Mouse (Mus musculus) myocyte (in vitro differentiated cells): Measurements from ENCODE around the gene Tmem62. TPM values are rescaled to one million over a fixed set of nuclear protein-coding genes. Genes with fewer than 3 reads are reported as not detected.

Experiments used
- H3K27me3 ChIP-seq: one replicate; pipeline ENCODE4 v1.6.1; 2011; ENCODE audit not compliant: control insufficient read depth, insufficient read depth, insufficient read length
- H3K36me3 ChIP-seq: one replicate; pipeline ENCODE4 v1.6.1; 2011; ENCODE audit not compliant: control insufficient read depth, insufficient read depth
- H3K4me2 ChIP-seq: one replicate; pipeline ENCODE4 v1.6.1; 2011; ENCODE audit warnings: low read depth, control low read depth
- H3K4me3 ChIP-seq: one replicate; pipeline ENCODE4 v1.5.1; 2011; ENCODE audit warnings: mild to moderate bottlenecking, control low read depth, moderate library complexity
- H3K79me2 ChIP-seq: one replicate; pipeline ENCODE4 v1.6.1; 2011; ENCODE audit not compliant: control insufficient read depth, insufficient read depth
- H3ac ChIP-seq: one replicate; pipeline ENCODE4 v1.6.1; 2011; ENCODE audit not compliant: control insufficient read depth, insufficient read length
- CEBPB ChIP-seq: IDR thresholded peaks from 2 replicates; pipeline ENCODE4 v1.6.1; 2011; ENCODE audit warnings: mild to moderate bottlenecking, moderate library complexity; ENCODE audit not compliant: poor library complexity, insufficient read depth, severe bottlenecking
- E2F4 ChIP-seq: IDR thresholded peaks from one replicate; pipeline ENCODE4 v1.6.1; 2011; ENCODE audit warnings: mild to moderate bottlenecking, control low read depth, moderate library complexity; ENCODE audit not compliant: insufficient read depth
- MAX ChIP-seq: IDR thresholded peaks from one replicate; pipeline ENCODE4 v1.6.1; 2011; ENCODE audit warnings: low read depth, mild to moderate bottlenecking, control low read depth
- MYOD1 ChIP-seq, 3 experiments: IDR thresholded peaks; one replicate each; pipeline ENCODE4 v1.6.1; 2011; ENCODE audit warnings: control low read depth in 2 of 3, low read depth in 2 of 3, mild to moderate bottlenecking in 2 of 3, moderate library complexity in 1 of 3; ENCODE audit not compliant: insufficient read length in 2 of 3, control insufficient read depth in 1 of 3
- MYOG ChIP-seq, 3 experiments: IDR thresholded peaks; one replicate each; pipeline ENCODE4 v1.6.1; 2011; ENCODE audit warnings: control low read depth in 2 of 3, low read depth in 2 of 3, mild to moderate bottlenecking in 2 of 3; ENCODE audit not compliant: insufficient read length in 2 of 3, control insufficient read depth in 1 of 3, insufficient read depth in 1 of 3
- POLR2A ChIP-seq: IDR thresholded peaks from one replicate; pipeline ENCODE4 v1.6.1; 2011; ENCODE audit warnings: low read depth, mild to moderate bottlenecking, control low read depth, moderate library complexity; ENCODE audit not compliant: insufficient read length
- POLR2AphosphoS2 ChIP-seq: IDR thresholded peaks from one replicate; pipeline ENCODE4 v1.6.1; 2011; ENCODE audit warnings: low read depth, control low read depth; ENCODE audit not compliant: insufficient read length
- REST ChIP-seq: IDR thresholded peaks from one replicate; pipeline ENCODE4 v1.6.1; 2011; ENCODE audit warnings: mild to moderate bottlenecking, control low read depth, moderate library complexity; ENCODE audit not compliant: insufficient read depth, insufficient read length
- SRF ChIP-seq: IDR thresholded peaks from one replicate; pipeline ENCODE4 v1.6.1; 2011; ENCODE audit warnings: low read depth; ENCODE audit not compliant: control insufficient read depth, insufficient read length
- TCF12 ChIP-seq: IDR thresholded peaks from one replicate; pipeline ENCODE4 v1.6.1; 2011; ENCODE audit warnings: mild to moderate bottlenecking, control low read depth; ENCODE audit not compliant: poor library complexity, insufficient read depth, severe bottlenecking
- TCF3 ChIP-seq: IDR thresholded peaks from one replicate; pipeline ENCODE4 v1.6.1; 2011; ENCODE audit warnings: low read depth, control low read depth; ENCODE audit not compliant: insufficient read length
- USF1 ChIP-seq: IDR thresholded peaks from one replicate; pipeline ENCODE4 v1.6.1; 2011; ENCODE audit warnings: low read depth, mild to moderate bottlenecking, control low read depth, moderate library complexity
- polyA plus RNA-seq: library from polyadenylated mRNA; unstranded; fragments of >200 nt; fragmentation: generic; extraction: Trizol; gene quantifications from one replicate; pipeline ENCODE4 v1.2.1, GENCODE M21; 2012; ENCODE audit warnings: missing spikeins

Gene Tmem62
- polyA plus RNA-seq, 1 experiment = 11.3 TPM

DNA sequence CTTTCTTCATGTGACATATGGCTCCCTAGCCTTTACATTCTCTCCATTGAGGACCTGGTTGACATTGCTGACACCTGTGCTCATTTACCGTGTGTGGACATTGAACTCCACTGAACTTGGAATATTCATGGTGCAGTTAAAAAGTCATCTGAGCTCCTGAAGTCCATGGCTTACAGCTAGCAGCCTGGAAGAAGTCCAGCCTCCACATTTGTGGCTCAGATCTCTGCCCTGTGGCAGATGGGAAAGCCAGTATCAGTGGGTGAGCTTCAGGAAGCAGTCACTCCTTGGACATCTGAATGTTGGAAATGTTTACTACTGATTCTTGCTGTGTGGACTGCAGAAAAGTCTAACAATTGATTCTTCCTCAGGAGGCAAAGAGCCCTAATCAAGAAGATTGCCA, 30.2 kb downstream of the Tmem62 start:
- no peak overlapping the region for H3ac ChIP-seq
- H3K79me2 ChIP-seq = no peaks in the 10 kb centered on the region
- no peak overlapping the region for H3K4me3 ChIP-seq
- no peaks in the 10 kb centered on the region for H3K27me3 ChIP-seq
- TF ChIP-seq POLR2A (no peak), SRF (no peak), CEBPB (no peak), MAX (no peak), TCF3 (no peak)
- no peaks in the 10 kb centered on the region for H3K36me3 ChIP-seq
- no peak overlapping the region for H3K4me2 ChIP-seq

DNA sequence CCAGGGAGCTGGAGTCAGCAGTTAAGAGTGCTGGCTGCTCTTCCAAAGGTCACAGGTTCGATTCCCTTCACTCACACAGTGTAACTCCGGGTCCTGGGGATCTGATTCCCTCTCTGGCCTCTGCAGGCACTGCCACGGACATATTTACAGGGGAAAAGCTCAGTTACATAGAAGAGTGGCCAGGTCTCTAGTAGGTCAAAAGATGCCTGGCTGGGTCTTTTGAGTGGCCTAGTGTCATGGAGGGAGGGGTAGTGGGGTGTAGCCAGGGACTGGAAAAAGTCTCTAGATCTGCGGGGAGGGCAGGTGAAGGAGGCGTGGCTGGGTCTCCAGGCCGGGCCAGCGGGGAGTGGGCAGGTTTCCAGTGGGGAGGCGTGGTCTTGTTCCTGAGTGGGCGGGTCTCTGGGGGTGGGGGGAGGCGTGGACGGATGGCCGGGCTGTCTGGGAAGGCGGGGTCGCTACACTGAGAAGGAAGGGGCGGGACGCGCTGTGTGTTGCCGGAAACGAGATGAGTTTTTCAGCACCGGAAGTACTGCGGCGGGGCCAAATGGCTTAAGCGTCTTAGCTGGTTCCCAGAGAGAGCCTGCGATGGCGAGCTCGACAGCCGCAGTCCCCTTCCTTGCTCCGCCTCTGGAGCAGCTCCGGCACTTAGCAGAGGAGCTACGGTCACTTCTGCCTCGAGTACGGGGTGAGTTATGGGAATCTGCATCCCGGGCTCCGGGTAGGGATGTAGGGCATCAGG, 31.3 kb downstream of the Tmem62 start, which contains the start of gene Ccndbp1:
Ccndbp1 (plus strand) TSS at position 479 of the 739 bp plus-strand sequence.
- Histone ChIP-seq H3K27me3 (no peaks in the 10 kb centered on the region), H3ac (no peak within 1 kb of the TSS), H3K36me3 (no peaks in the 10 kb centered on the region), H3K79me2 (no peaks in the 10 kb centered on the region), H3K4me3 (peak within 1 kb of the TSS; percentile 74), H3K4me2 (peak within 1 kb of the TSS; percentile 93)
- TF ChIP-seq POLR2A = peak; percentile 60
- no peak for TF ChIP-seq POLR2AphosphoS2

DNA sequence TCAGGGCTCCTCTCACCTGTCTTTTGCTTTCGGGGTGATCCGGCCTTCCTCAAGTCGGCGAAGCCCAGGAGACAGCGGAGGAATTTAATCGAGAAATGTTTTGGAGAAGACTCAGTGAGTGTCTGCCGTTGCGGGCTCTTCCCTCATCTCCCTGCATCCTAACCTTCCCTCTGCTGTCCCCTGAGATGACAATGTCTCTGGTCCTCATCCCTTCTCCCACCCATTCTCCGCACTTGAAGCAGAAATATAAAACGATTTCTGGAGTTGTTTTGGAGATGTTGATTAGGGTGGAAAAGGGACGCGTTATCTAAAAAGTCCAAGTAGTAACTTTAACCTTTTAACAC, 31.8 kb downstream of the Tmem62 start:
- no peaks in the 10 kb centered on the region for H3K27me3 ChIP-seq
- H3ac ChIP-seq = no peak overlapping the region
- TF ChIP-seq REST = no peak
- H3K79me2 ChIP-seq = no peaks in the 10 kb centered on the region
- peak overlapping the region; percentile 93 for H3K4me2 ChIP-seq
- peak overlapping the region; percentile 74 for H3K4me3 ChIP-seq
- H3K36me3 ChIP-seq = peaks cover 5% of the 10 kb centered on the region

DNA sequence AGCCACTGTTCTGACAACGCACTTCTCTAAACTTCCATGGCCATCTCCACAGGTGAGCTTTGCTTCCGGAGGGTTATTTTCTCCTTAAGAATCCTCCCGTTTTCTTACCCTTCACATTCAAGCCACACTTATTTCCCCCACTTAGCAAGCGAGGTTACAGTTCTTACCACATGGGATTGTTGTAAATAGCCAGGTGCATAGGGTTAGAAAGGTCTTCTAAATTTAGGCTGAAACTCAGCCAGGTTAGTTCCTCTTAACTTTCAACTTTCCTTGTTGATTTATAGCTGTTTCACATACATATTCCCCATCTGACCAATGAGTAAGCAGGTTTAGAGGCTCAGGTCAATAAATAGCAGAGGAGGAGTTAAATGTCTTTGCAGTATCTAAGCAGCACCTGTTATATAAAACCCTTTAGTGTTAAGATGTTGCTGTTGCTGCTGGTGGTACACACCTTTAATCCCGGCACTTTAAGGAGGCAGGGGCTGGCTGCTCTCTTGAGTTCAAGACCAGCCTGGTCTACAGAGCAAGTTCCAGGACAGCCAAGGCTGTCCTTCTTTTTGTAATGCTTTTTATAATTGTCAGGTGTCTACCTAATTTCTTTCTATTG, 32.4 kb downstream of the Tmem62 start:
- peak overlapping the region; percentile 93 for H3K4me2 ChIP-seq
- TF ChIP-seq USF1 (no peak), E2F4 (no peak), MYOG (IDR thresholded peaks at IDR 0.05; ENCODE audit: control insufficient read depth in 1 of 3, insufficient read depth in 1 of 3, insufficient read length in 2 of 3, low read depth in 2 of 3) (no peak), SRF (no peak)
- no peak overlapping the region for H3ac ChIP-seq
- no peaks in the 10 kb centered on the region for H3K27me3 ChIP-seq
- no peaks in the 10 kb centered on the region for H3K79me2 ChIP-seq
- H3K36me3 ChIP-seq = peaks cover 10% of the 10 kb centered on the region
- peak overlapping the region; percentile 74 for H3K4me3 ChIP-seq

DNA sequence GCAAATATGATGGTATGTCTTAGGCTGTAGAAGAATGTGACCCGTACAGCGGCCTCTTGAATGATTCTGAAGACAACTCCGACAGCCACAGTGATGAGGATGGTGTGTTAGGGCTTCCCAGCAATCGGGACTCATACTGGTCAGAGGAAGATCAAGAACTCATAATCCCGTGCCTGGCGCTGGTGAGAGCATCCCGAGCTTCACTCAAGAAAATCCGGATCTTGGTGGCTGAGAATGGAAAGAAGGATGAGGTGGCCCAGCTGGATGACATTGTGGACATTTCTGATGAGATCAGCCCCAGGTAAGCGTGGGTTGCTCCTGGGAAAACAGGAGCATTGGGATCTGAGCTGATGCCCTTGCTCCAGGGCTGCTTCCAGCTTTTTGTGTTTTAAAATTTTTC, 35.9 kb downstream of the Tmem62 start:
- no peak for TF ChIP-seq MAX
- no peak for TF ChIP-seq MYOG (IDR thresholded peaks at IDR 0.05; ENCODE audit: control insufficient read depth in 1 of 3, insufficient read depth in 1 of 3, insufficient read length in 2 of 3, low read depth in 2 of 3)
- no peak for TF ChIP-seq E2F4
- TF ChIP-seq USF1 = no peak
- no peak overlapping the region for H3K4me2 ChIP-seq
- no peak overlapping the region for H3K4me3 ChIP-seq
- no peaks in the 10 kb centered on the region for H3K27me3 ChIP-seq
- H3K79me2 ChIP-seq = no peaks in the 10 kb centered on the region
- no peak overlapping the region for H3ac ChIP-seq
- H3K36me3 ChIP-seq = peaks cover 10% of the 10 kb centered on the region

GRCm38 (mm10) chr2:121015507-121015906, 38.7 kb downstream of the Tmem62 start:
- H3K27me3 ChIP-seq = no peaks in the 10 kb centered on the region
- no peak overlapping the region for H3K4me3 ChIP-seq
- no peak overlapping the region for H3ac ChIP-seq
- no peaks in the 10 kb centered on the region for H3K79me2 ChIP-seq
- TF ChIP-seq POLR2AphosphoS2 (no peak), REST (no peak), E2F4 (no peak), TCF12 (no peak), TCF3 (no peak), MAX (no peak), CEBPB (no peak), USF1 (no peak), MYOD1 (IDR thresholded peaks at IDR 0.05; ENCODE audit: control insufficient read depth in 1 of 3, insufficient read length in 2 of 3, low read depth in 2 of 3) (no peak), POLR2A (no peak), MYOG (IDR thresholded peaks at IDR 0.05; ENCODE audit: control insufficient read depth in 1 of 3, insufficient read depth in 1 of 3, insufficient read length in 2 of 3, low read depth in 2 of 3) (no peak), SRF (no peak)
- no peak overlapping the region for H3K4me2 ChIP-seq
- H3K36me3 ChIP-seq = peaks cover 10% of the 10 kb centered on the region
